Mouse (Mus musculus) heart, embryonic 11.5 days (tissue): ENCODE data around the gene Trp53i13. TPM values are rescaled to one million over a fixed set of nuclear protein-coding genes. Genes with fewer than 3 reads are reported as not detected.

ENCODE experiments used
- ATAC-seq: fragments of 200-750 bp; cut with Nextera tagmentation; replicated peaks from 2 replicates; pipeline ENCODE4 v1.8.0; 2017; ENCODE audit warnings: moderate library complexity; ENCODE audit not compliant: insufficient number of reproducible peaks, low FRiP score, low TSS enrichment
- H3K27ac ChIP-seq: fragments of 300-500 bp; sonication (generic); 2 replicates; pipeline ENCODE4 v1.5.1; 2014; ENCODE audit warnings: mild to moderate bottlenecking, low read depth, low read length
- H3K27me3 ChIP-seq: fragments of 300-500 bp; sonication (generic); 2 replicates; pipeline ENCODE4 v1.6.1; 2014; ENCODE audit warnings: mild to moderate bottlenecking, low read length, mixed read lengths; ENCODE audit not compliant: control insufficient read depth, insufficient read depth
- H3K36me3 ChIP-seq: fragments of 300-500 bp; sonication (generic); 2 replicates; pipeline ENCODE4 v1.6.1; 2014; ENCODE audit warnings: mild to moderate bottlenecking, low read length, moderate library complexity, mixed read lengths; ENCODE audit not compliant: control insufficient read depth, insufficient read depth
- H3K4me1 ChIP-seq: fragments of 300-500 bp; sonication (generic); 2 replicates; pipeline ENCODE4 v1.6.1; 2014; ENCODE audit warnings: low read length; ENCODE audit not compliant: control insufficient read depth, insufficient read depth
- H3K4me2 ChIP-seq: fragments of 300-500 bp; sonication (generic); 2 replicates; pipeline ENCODE4 v1.6.1; 2014; ENCODE audit warnings: mild to moderate bottlenecking, moderate library complexity
- H3K4me3 ChIP-seq: fragments of 300-500 bp; sonication (generic); 2 replicates; pipeline ENCODE4 v1.5.1; 2014; ENCODE audit warnings: low read depth, low read length
- H3K9ac ChIP-seq: fragments of 300-500 bp; sonication (generic); 2 replicates; pipeline ENCODE4 v1.6.1; 2014; ENCODE audit warnings: mild to moderate bottlenecking, low read depth, low read length, moderate library complexity
- H3K9me3 ChIP-seq: fragments of 300-500 bp; sonication (generic); replicated peaks from 2 replicates; pipeline ENCODE4 v1.6.1; 2016; ENCODE audit warnings: low read length; ENCODE audit not compliant: control insufficient read depth
- WGBS: fragments of 180-500 bp; shearing (Covaris S2); extraction: QIAGEN DNeasy Blood & Tissue Kit; methylation state at CpG from one replicate; pipeline ENCODE4 v1.1.7; 2014; ENCODE audit not compliant: insufficient replicate concordance; 5-methylcytosine and 5-hydroxymethylcytosine counted together
- polyA plus RNA-seq: library from polyadenylated mRNA; unstranded; fragments of >200 nt; fragmentation: Nextera tagmentation; extraction: Ambion mirVana; gene quantifications from 2 replicates; pipeline ENCODE4 v1.2.1, GENCODE M21; 2014

Gene Trp53i13
- polyA plus RNA-seq, 1 experiment from 2014 or later: 23.0 TPM

- no peak overlapping the region for H3K9ac ChIP-seq
- H3K4me3 ChIP-seq: no peak overlapping the region
- H3K4me2 ChIP-seq: no peak overlapping the region
- no peaks in the 10 kb centered on the region for H3K27me3 ChIP-seq
- H3K9me3 ChIP-seq: no peaks in the 10 kb centered on the region
- H3K36me3 ChIP-seq: peaks cover 47% of the 10 kb centered on the region
- ATAC-seq: no peak
- H3K27ac ChIP-seq: no peak overlapping the region
- peaks cover 12% of the 10 kb centered on the region for H3K4me1 ChIP-seq
- WGBS: 63% methylated on average over 3 of the region's 3 CpGs
Observed at GRCm38 (mm10) chr11:77503511-77503910, 12.3 kb downstream of the Trp53i13 start.

DNA sequence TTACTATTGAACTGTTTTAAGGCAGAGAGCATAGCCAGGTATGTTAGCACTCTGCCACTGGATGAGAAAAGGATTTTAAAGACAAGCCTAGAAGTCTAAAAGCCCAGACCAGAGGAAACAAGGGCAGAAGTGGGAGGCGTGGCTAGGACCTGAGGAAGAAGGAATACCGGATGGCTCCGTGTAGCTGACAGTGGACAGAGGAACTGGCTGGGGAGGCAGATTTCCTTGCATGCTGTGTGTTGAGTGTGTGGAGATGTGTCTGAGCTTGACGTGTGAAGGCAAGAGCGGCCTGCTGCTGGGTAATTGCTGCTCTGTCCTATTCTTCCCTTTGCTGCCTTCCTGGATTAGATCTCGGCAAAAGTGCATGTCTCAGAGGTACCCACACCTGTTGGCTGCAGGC lies 13.3 kb downstream of the Trp53i13 start:
- H3K4me3 ChIP-seq: no peak overlapping the region
- no peak for ATAC-seq
- no peak overlapping the region for H3K9ac ChIP-seq
- no peaks in the 10 kb centered on the region for H3K9me3 ChIP-seq
- H3K4me2 ChIP-seq: no peak overlapping the region
- WGBS: 76% methylated on average over 6 of the region's 6 CpGs
- peaks cover 47% of the 10 kb centered on the region for H3K36me3 ChIP-seq
- H3K4me1 ChIP-seq: peaks cover 14% of the 10 kb centered on the region
- no peaks in the 10 kb centered on the region for H3K27me3 ChIP-seq
- H3K27ac ChIP-seq: no peak overlapping the region

DNA sequence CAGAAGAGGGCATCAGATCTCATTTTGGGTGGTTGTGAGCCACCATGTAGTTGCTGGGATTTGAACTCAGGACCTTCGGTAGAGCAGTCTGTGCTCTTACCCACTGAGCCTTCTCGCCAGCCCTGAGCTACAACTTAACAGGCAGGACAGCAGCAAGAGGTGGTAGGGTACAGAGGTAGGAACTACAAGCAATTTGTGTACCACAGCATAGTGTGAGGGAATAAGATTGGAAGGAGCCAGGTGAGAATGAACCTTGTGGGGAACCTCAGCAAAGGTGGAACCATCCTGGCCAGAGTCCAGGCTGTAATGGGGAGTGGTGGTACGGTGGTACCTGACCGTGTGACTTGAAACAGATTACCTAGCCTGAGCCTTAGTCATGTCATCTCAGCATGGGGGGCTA lies 13.8 kb downstream of the Trp53i13 start:
- Histone ChIP-seq H3K36me3 (peaks cover 42% of the 10 kb centered on the region), H3K27me3 (no peaks in the 10 kb centered on the region), H3K9me3 (no peaks in the 10 kb centered on the region), H3K4me1 (peaks cover 19% of the 10 kb centered on the region), H3K4me3 (no peak overlapping the region), H3K9ac (no peak overlapping the region), H3K4me2 (no peak overlapping the region), H3K27ac (no peak overlapping the region)
- ATAC-seq: no peak
- 93% methylated on average over 4 of the region's 4 CpGs for WGBS

DNA sequence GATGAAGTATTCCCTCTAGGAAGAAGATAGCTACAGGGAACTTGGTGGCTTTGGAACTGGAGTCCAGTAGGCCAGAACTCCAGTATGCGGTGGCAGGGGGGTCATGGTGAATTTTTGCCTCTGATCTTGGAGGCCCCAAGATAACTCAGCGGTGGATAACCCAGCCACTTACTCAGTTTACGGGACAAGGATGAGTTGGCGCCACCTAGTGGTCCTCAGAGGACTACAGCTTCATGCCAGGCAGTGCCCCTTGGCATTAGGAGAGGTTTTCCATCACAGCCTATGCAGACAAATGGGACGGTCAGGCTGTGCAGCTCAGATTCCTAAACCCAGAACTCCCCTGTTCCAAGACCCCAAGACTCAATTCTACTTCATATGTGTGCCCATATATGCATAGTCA lies 14.4 kb downstream of the Trp53i13 start:
- ATAC-seq: no peak
- no peak overlapping the region for H3K27ac ChIP-seq
- no peaks in the 10 kb centered on the region for H3K27me3 ChIP-seq
- peaks cover 23% of the 10 kb centered on the region for H3K4me1 ChIP-seq
- no peak overlapping the region for H3K4me3 ChIP-seq
- 22% methylated on average over 5 of the region's 5 CpGs for WGBS
- peaks cover 36% of the 10 kb centered on the region for H3K36me3 ChIP-seq
- no peak overlapping the region for H3K9ac ChIP-seq
- H3K4me2 ChIP-seq: no peak overlapping the region
- no peaks in the 10 kb centered on the region for H3K9me3 ChIP-seq

- no peaks in the 10 kb centered on the region for H3K27me3 ChIP-seq
- no peak overlapping the region for H3K4me3 ChIP-seq
- no peak overlapping the region for H3K27ac ChIP-seq
- H3K9ac ChIP-seq: no peak overlapping the region
- no peaks in the 10 kb centered on the region for H3K9me3 ChIP-seq
- no peak overlapping the region for H3K4me2 ChIP-seq
- ATAC-seq: no peak
- WGBS: 83% methylated on average over 17 of the region's 17 CpGs
- peaks cover 28% of the 10 kb centered on the region for H3K4me1 ChIP-seq
- H3K36me3 ChIP-seq: peaks cover 31% of the 10 kb centered on the region
Observed at GRCm38 (mm10) chr11:77500361-77501325, 15.1 kb downstream of the Trp53i13 start.

DNA sequence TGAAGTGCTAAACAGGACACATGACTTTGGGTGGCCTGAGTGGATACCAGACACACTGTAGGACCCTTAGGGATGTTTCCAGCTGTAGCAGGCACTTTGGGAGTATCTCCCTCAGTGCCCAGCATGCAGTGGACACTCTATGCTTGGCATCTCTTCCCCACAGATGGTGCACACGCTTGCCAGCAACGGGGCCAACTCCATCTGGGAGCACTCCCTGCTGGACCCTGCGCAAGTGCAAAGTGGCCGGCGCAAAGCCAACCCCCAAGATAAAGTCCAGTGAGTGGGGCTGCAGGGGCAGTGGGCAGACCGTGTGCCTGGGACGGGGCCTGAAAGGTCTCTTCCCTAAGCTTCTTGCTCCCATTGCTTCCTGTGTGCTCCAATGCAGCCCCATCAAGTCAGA lies 16.4 kb downstream of the Trp53i13 start:
- Histone ChIP-seq H3K27me3 (no peaks in the 10 kb centered on the region), H3K4me2 (no peak overlapping the region), H3K9me3 (no peaks in the 10 kb centered on the region), H3K27ac (no peak overlapping the region), H3K9ac (no peak overlapping the region), H3K4me1 (peaks cover 40% of the 10 kb centered on the region), H3K4me3 (no peak overlapping the region), H3K36me3 (peaks cover 22% of the 10 kb centered on the region)
- WGBS: 90% methylated on average over 7 of the region's 7 CpGs
- ATAC-seq: no peak

DNA sequence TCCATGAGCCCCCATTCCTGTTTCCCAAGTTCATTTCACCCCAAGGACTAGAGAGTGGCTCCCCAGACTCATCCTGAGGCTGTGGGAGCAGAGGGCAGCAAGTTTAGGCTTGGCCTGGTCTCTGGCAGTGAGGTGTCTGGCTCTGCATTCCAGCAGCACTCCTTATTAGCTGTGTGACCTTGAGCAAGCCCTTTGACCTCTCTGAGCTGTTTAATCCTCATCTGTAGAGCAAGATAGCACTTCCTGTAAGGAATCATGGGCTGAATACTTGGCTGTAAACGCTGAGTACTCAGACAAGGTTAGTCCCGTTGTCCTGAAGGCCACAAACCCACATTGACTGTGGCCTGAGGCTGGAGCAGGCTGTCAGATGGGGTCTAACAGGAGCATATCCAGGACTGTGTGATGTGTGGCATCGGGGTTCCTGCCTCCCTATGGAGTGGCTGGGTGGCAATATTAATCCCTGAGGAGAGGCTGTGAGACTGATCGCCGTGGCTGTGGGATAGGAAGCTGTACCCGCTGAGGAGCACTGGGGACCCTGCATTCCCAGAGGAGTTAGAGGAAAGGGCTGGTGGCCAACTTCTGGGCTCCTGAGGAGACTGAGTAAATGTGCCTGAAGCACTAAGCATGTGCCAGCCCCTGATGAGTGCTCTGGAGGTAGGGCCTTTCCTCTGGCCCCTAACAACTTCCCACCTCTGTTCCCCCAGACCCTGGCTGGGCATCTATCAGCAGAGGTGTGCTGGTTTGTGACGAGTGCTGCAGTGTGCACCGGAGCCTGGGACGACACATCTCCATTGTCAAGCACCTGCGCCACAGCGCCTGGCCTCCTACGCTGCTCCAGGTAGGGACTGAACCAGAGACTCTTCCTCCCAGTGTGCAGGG lies 17.3 kb downstream of the Trp53i13 start:
- no peak for ATAC-seq
- Histone ChIP-seq H3K36me3 (peaks cover 22% of the 10 kb centered on the region), H3K4me1 (peaks cover 44% of the 10 kb centered on the region), H3K4me3 (no peak overlapping the region; the same call in 1 of the 2 replicates), H3K9me3 (no peaks in the 10 kb centered on the region), H3K4me2 (peak overlapping the region; percentile 37), H3K27ac (peak overlapping the region; percentile 94), H3K9ac (peak overlapping the region; percentile 58), H3K27me3 (no peaks in the 10 kb centered on the region)
- WGBS: 67% methylated on average over 12 of the region's 12 CpGs

DNA sequence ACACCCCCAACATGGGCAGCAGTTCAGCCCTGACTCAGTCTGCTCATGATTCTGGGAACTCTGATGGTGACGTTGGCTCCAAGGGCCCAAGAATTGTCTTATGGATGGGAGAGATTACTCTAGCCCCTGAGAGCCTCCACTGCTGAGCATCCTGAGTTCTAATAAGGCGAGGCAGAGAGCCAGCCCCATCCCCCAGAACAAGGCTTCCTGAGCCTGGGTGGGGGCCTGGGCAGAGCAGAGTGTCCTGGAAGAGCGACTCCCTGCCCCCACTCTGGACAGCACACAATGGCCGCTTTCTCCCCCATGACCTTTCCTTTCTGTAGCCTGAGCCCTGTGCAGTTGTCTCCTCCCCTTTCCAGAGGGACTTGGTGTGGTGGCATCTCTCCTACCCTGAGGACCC lies 17.9 kb downstream of the Trp53i13 start:
- no peaks in the 10 kb centered on the region for H3K27me3 ChIP-seq
- H3K4me3 ChIP-seq: no peak overlapping the region; the same call in 1 of the 2 replicates
- no peak for ATAC-seq
- H3K9me3 ChIP-seq: no peaks in the 10 kb centered on the region
- H3K9ac ChIP-seq: peak overlapping the region; percentile 58
- H3K4me1 ChIP-seq: peaks cover 44% of the 10 kb centered on the region
- peak overlapping the region; percentile 94 for H3K27ac ChIP-seq
- 30% methylated on average over 4 of the region's 4 CpGs for WGBS
- peaks cover 16% of the 10 kb centered on the region for H3K36me3 ChIP-seq
- H3K4me2 ChIP-seq: peak overlapping the region; percentile 37
